Mouse (Mus musculus) forebrain, embryonic 11.5 days (tissue): ENCODE measurements around the gene Tspear. TPM values are rescaled to one million over a fixed set of nuclear protein-coding genes. Genes with fewer than 3 reads are reported as not detected.

Source experiments
- ATAC-seq: fragments of 200-750 bp; cut with Nextera tagmentation; replicated peaks from 2 replicates; pipeline ENCODE4 v1.8.0; 2017; ENCODE audit warnings: moderate TSS enrichment; ENCODE audit not compliant: low FRiP score
- DNase-seq: peaks from one replicate; pipeline ENCODE4 v3.0.0-alpha.2; 2017; ENCODE audit warnings: low spot score
- H3K27ac ChIP-seq: fragments of 300-500 bp; sonication (generic); 2 replicates; pipeline ENCODE4 v1.5.1; 2014; ENCODE audit warnings: low read depth, low read length
- H3K27me3 ChIP-seq: fragments of 300-500 bp; sonication (generic); 2 replicates; pipeline ENCODE4 v1.6.1; 2014; ENCODE audit warnings: mild to moderate bottlenecking, low read length, mixed read lengths; ENCODE audit not compliant: control insufficient read depth, insufficient read depth
- H3K36me3 ChIP-seq: fragments of 300-500 bp; sonication (generic); 2 replicates; pipeline ENCODE4 v1.6.1; 2014; ENCODE audit warnings: mild to moderate bottlenecking, low read length, moderate library complexity, mixed read lengths; ENCODE audit not compliant: control insufficient read depth, insufficient read depth
- H3K4me1 ChIP-seq: fragments of 300-500 bp; sonication (generic); replicated peaks from 2 replicates; pipeline ENCODE4 v1.6.1; 2014; ENCODE audit warnings: low read length, mixed read lengths; ENCODE audit not compliant: control insufficient read depth, insufficient read depth
- H3K4me2 ChIP-seq: fragments of 300-500 bp; sonication (generic); 2 replicates; pipeline ENCODE4 v1.6.1; 2014; ENCODE audit warnings: low read depth, mild to moderate bottlenecking, low read length, moderate library complexity, mixed read lengths; ENCODE audit not compliant: severe bottlenecking
- H3K4me3 ChIP-seq: fragments of 300-500 bp; sonication (generic); 2 replicates; pipeline ENCODE4 v1.5.1; 2014; ENCODE audit warnings: low read depth, low read length
- H3K9ac ChIP-seq: fragments of 300-500 bp; sonication (generic); 2 replicates; pipeline ENCODE4 v1.6.1; 2014; ENCODE audit warnings: low read length
- H3K9me3 ChIP-seq: fragments of 300-500 bp; sonication (generic); 2 replicates; pipeline ENCODE4 v1.6.1; 2016; ENCODE audit warnings: low read length, mixed read lengths; ENCODE audit not compliant: control insufficient read depth
- WGBS: fragments of 180-500 bp; shearing (Covaris S2); extraction: QIAGEN DNeasy Blood & Tissue Kit; methylation state at CpG from one replicate; pipeline ENCODE4 v1.1.7; 2014; 5-methylcytosine and 5-hydroxymethylcytosine counted together
- polyA plus RNA-seq: library from polyadenylated mRNA; unstranded; fragments of >200 nt; fragmentation: Nextera tagmentation; extraction: Ambion mirVana; gene quantifications from 2 replicates; pipeline ENCODE4 v1.2.1, GENCODE M21; 2014

The Tspear gene
- polyA plus RNA-seq, 1 experiment from 2014 or later, result 1.5 TPM

DNA sequence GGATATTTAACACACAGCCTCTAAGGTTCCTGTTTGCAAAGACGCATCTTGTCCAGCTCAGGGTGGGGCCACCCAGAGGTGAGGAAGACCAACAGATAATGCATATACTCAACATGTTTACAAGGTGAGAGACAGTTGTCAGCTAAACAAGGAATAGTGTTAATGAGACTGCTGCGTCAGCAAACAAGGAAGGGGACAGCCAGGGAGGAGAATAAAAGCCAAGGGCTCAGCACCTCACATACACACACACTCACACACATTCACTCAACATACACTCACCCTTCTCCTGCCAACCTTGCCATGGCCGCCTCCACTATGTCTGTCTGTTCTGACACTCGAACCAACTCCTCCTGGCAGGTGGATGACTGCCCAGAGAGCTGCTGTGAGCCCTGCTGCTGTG lies 128.0 kb downstream of the Tspear start, which contains the start of gene Gm2696:
Gm2696 (plus strand) TSS at position 301 of the 400 bp plus-strand sequence.
- Histone ChIP-seq H3K36me3 (no peaks in the 10 kb centered on the region), H3K9me3 (no peaks in the 10 kb centered on the region), H3K4me2 (no peak within 1 kb of the TSS), H3K4me1 (no peaks in the 10 kb centered on the region), H3K9ac (no peak within 1 kb of the TSS), H3K4me3 (no peak within 1 kb of the TSS), H3K27ac (no peak within 1 kb of the TSS), H3K27me3 (no peaks in the 10 kb centered on the region)
- ATAC-seq (no peak), DNase-seq (no peak)
- WGBS, result 61% methylated on average over 4 of the region's 4 CpGs

DNA sequence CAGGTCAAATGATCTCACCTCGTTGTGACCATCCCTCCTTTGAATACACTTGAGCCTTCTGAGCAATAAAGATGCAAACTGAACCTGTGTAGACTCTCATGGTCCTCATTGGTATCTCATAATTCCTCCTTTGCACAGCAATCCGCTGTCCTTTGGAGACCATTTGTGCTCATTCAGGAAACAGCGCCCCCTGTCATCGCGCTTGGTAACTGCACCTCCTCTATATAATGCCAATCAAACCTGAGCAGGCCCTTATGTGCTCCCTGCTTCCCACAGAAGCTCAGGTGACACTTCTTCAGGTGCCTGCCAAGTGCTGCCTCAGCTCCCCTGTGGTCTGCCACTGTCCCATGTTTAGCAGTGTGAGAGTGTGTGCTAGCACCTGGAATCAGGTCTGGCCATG lies 129.1 kb downstream of the Tspear start:
- DNase-seq (peak; percentile 64), ATAC-seq (no peak)
- Histone ChIP-seq H3K4me1 (no peaks in the 10 kb centered on the region), H3K4me3 (no peak overlapping the region), H3K36me3 (no peaks in the 10 kb centered on the region), H3K9ac (no peak overlapping the region), H3K27ac (no peak overlapping the region), H3K27me3 (no peaks in the 10 kb centered on the region), H3K9me3 (no peaks in the 10 kb centered on the region), H3K4me2 (no peak overlapping the region)
- WGBS, result 37% methylated on average over 5 of the region's 5 CpGs

DNA sequence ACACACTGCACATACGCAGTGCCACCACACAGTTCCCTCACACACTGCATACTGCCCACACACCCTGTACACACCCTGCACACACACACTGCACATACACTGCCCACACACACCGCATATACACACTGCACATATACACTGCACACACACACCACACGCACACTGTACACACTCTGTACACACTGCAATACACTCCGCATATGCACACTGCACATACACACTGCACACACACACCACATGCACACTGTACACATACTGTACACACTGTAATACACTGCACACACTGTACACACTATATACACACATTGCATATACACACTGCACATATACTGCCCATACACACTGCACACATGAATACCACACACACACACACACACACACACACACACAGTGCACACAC lies 132.2 kb downstream of the Tspear start:
- Histone ChIP-seq H3K27ac (no peak overlapping the region), H3K4me1 (no peaks in the 10 kb centered on the region), H3K9me3 (no peaks in the 10 kb centered on the region), H3K4me2 (no peak overlapping the region), H3K27me3 (no peaks in the 10 kb centered on the region), H3K36me3 (no peaks in the 10 kb centered on the region), H3K9ac (no peak overlapping the region), H3K4me3 (no peak overlapping the region)
- ATAC-seq (no peak), DNase-seq (no peak)
- 93% methylated on average over 4 of the region's 4 CpGs for WGBS

DNA sequence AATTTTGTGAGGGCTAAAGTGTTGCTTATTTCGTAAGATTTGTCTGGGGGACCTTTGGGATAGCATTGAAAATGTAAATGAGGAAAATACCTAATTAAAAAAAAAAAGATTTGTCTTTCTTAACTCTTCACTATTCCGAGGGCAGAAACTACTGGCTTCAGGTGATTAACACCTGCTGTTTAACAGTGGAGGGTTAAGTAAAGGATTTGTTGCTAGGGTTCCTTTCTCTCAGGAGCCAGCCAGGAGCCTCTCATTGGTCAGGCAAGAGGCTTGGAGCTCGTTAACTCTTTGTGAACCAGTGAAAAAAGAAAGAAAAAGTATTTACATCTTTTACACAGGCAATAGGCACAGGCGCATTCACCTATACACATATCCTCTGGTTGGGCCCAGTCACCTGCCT lies 132.8 kb downstream of the Tspear start:
- H3K4me2 ChIP-seq, result no peak overlapping the region
- H3K4me1 ChIP-seq, result no peaks in the 10 kb centered on the region
- no peaks in the 10 kb centered on the region for H3K36me3 ChIP-seq
- ATAC-seq, result no peak
- no peak for DNase-seq
- no peak overlapping the region for H3K27ac ChIP-seq
- no peak overlapping the region for H3K4me3 ChIP-seq
- no peaks in the 10 kb centered on the region for H3K9me3 ChIP-seq
- no peaks in the 10 kb centered on the region for H3K27me3 ChIP-seq
- H3K9ac ChIP-seq, result no peak overlapping the region
- 18% methylated on average over 4 of the region's 4 CpGs for WGBS

DNA sequence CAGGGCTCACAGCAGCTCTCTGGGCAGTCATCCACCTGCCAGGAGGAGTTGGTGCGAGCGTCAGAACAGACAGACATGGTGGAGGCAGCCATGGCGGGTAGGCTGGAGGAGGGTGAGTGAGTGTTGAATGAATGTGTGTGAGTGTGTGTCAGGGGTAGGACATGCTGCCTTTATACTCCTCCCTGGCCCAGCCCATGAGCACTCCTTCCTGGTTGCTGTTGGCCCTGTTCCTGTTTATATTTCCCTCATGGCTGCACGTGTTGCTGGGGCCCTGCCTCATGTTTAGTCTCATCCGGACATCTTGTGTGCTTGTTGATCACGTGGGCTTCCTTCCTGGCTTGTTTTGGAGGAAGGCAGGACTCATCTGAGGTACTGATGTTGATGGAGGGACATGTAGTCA lies 140.6 kb downstream of the Tspear start, which contains the start of gene Krtap10-4:
Krtap10-4 (minus strand) TSS at position 145 of the 400 bp plus-strand sequence.
- H3K36me3 ChIP-seq, result no peaks in the 10 kb centered on the region
- H3K27me3 ChIP-seq, result no peaks in the 10 kb centered on the region
- DNase-seq (no peak), ATAC-seq (no peak)
- H3K4me2 ChIP-seq, result no peak within 1 kb of the TSS
- 76% methylated on average over 6 of the region's 6 CpGs for WGBS
- no peaks in the 10 kb centered on the region for H3K4me1 ChIP-seq
- H3K9me3 ChIP-seq, result no peaks in the 10 kb centered on the region
- H3K9ac ChIP-seq, result no peak within 1 kb of the TSS
- no peak within 1 kb of the TSS for H3K4me3 ChIP-seq
- H3K27ac ChIP-seq, result no peak within 1 kb of the TSS

DNA sequence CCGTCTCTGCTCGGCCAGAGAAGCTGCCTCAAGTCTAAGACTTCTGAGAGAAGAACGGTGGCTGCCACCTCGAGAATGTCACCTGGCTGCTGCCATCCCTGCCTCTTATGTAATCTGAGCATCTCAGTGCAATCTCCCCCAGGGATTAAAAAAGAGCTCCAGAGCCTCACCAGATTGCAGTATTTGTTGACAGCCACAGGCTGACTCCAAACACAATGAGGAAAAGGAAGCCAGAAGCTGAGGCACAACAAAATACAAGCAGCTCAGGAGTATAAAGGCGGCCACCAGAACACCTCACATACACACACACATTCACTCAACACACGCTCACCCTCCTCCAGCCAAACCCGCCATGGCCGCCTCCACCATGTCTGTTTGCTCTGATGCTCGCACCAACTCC lies 149.3 kb downstream of the Tspear start, which contains the start of gene Krtap10-10:
Krtap10-10 (plus strand) TSS at position 301 of the 400 bp plus-strand sequence.
- H3K9ac ChIP-seq, result no peak within 1 kb of the TSS
- no peaks in the 10 kb centered on the region for H3K36me3 ChIP-seq
- 62% methylated on average over 7 of the region's 9 CpGs for WGBS
- no peak within 1 kb of the TSS for H3K4me3 ChIP-seq
- H3K9me3 ChIP-seq, result no peaks in the 10 kb centered on the region
- H3K27ac ChIP-seq, result no peak within 1 kb of the TSS
- DNase-seq, result no peak
- no peak for ATAC-seq
- no peaks in the 10 kb centered on the region for H3K4me1 ChIP-seq
- H3K27me3 ChIP-seq, result no peaks in the 10 kb centered on the region
- no peak within 1 kb of the TSS for H3K4me2 ChIP-seq

DNA sequence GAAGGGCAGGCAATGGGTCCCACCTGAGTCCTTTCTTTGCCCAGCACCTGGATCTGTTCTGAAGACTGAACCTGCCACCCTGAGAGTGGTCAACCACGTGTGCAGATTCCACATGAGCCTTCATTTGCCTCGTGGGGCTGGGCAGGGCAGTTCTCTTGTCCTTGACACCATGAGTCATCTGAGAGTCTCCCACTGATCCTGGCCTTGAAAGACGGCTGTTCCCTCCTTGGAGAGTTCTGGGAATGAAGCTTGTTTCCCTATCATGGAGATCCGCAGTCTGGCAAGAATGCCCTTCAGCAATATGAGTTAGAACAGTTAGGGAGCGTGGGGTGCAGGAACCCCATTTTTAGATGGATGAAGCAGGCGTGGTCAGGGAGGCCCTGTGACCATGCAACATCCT lies 152.6 kb downstream of the Tspear start:
- no peaks in the 10 kb centered on the region for H3K4me1 ChIP-seq
- H3K27ac ChIP-seq, result no peak overlapping the region
- no peaks in the 10 kb centered on the region for H3K36me3 ChIP-seq
- H3K4me3 ChIP-seq, result no peak overlapping the region
- DNase-seq (no peak), ATAC-seq (no peak)
- WGBS, result 74% methylated on average over 6 of the region's 6 CpGs
- H3K4me2 ChIP-seq, result no peak overlapping the region
- no peak overlapping the region for H3K9ac ChIP-seq
- H3K9me3 ChIP-seq, result no peaks in the 10 kb centered on the region
- H3K27me3 ChIP-seq, result no peaks in the 10 kb centered on the region

DNA sequence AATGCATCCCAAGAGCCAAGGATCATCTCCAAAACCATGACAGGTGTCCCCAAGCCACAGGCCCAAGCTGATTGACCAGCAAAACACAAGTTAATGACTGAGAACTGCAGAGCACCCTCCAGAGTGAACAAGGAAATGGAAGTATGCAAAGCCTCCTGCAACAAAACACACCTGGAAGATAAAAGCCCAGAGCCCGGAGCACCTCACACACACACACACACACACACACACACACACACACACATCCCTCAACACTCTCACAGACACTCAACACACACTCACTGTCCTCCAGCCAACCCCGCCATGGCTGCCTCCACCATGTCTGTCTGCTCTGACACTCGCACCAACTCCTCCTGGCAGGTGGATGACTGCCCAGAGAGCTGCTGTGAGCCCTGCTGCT lies 160.1 kb downstream of the Tspear start, which contains the start of gene Gm36176:
Gm36176 (plus strand) TSS at position 301 of the 400 bp plus-strand sequence.
- Histone ChIP-seq H3K9ac (no peak within 1 kb of the TSS), H3K27ac (no peak within 1 kb of the TSS), H3K4me1 (no peaks in the 10 kb centered on the region), H3K4me2 (no peak within 1 kb of the TSS), H3K27me3 (no peaks in the 10 kb centered on the region), H3K9me3 (no peaks in the 10 kb centered on the region; the same call in 1 of the 2 replicates), H3K4me3 (no peak within 1 kb of the TSS), H3K36me3 (no peaks in the 10 kb centered on the region)
- no peak for ATAC-seq
- WGBS, result 100% methylated on average over 1 of the region's 3 CpGs
- DNase-seq, result no peak

DNA sequence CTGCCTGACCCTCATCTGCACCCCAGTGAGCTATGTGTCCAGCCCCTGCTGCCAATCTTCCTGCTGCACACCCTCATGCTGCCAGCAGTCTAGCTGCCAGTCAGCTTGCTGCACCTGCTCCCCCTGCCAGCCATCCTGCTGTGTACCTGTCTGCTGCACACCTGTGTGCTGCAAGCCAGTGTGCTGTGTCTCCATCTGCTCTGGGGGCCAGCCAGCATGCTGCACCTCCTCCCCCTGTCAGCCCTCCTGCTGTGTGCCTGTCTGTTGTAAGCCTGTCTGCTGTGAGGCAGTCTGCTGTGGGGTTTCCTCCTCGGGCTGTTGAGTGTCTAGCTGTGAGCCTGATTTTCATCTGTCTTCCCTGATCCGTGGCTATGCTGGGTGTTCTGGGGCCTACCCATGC lies 160.6 kb downstream of the Tspear start:
- 19% methylated on average over 2 of the region's 2 CpGs for WGBS
- no peak for ATAC-seq

More for the DNA sequence above, 160.6 kb downstream of the Tspear start:
- H3K9ac ChIP-seq, result no peak overlapping the region
- no peaks in the 10 kb centered on the region for H3K27me3 ChIP-seq
- no peaks in the 10 kb centered on the region; the same call in 1 of the 2 replicates for H3K9me3 ChIP-seq
- no peak overlapping the region for H3K4me2 ChIP-seq
- no peaks in the 10 kb centered on the region for H3K4me1 ChIP-seq
- H3K36me3 ChIP-seq, result no peaks in the 10 kb centered on the region
- no peak for DNase-seq
- no peak overlapping the region for H3K4me3 ChIP-seq
- H3K27ac ChIP-seq, result no peak overlapping the region
